Mouse (Mus musculus) lung, postnatal 4 days (tissue): ENCODE data around the gene Cfap73.

Experiments used
- DNase-seq, 2 experiments: peaks; one replicate each; pipeline ENCODE4 v3.0.0; 2021

Cfap73 gene

DNA sequence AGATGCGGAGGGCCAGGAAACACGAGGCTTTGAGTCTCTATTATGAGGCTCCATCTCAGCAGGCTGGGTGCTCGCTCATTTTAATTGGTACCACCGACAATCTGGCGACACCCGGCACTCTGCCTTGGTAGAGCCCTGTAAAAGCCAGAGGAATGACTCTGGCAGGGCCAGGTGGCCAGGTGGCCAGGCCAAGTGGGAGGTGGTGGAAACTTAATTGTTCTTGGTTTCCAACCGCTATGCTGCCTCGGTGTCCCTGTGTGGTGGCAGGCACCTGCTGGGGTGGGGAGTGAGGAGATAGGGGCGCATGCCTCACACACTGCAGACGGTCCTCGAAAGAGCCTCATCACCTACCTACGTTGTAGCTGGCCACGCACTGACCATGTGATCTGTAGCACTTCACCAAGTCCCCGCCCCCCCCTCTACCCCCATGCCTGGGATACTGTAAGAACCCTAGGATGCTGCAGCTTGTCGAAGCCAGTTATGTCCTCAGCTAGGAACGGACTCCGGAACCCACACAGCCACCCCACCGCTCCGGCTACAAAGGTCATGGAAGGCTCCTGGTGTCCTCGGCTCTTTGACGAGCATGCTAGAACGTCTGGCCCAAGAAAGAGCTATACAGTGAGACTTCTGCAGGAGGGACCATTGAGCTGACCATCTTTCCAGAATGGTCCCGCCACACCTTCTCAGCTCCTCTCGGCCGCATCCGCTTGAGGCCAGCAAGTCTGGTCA, 54.0 kb downstream of the Cfap73 start:
- no peak for DNase-seq

GRCm38 (mm10) chr5:120579211-120579897, 54.7 kb downstream of the Cfap73 start:
- DNase-seq: peak; percentile 24 to 45

GRCm38 (mm10) chr5:120578504-120579081, 55.4 kb downstream of the Cfap73 start:
- peak; percentile 63 to 69 for DNase-seq
